Mouse (Mus musculus): Measurements from ENCODE around the gene B4galt3. TPM values are rescaled to one million over a fixed set of nuclear protein-coding genes. Genes with fewer than 3 reads are reported as not detected.
"Not testable (repeated sequence)": the region's sequence is repeated elsewhere in the genome, so short reads cannot be mapped to it uniquely, and the experiment has no call there.

B4galt3 gene
- polyA plus RNA-seq, 1 experiment: 70.3 TPM

GRCm38 (mm10) chr1:171281528-171281923, 11.4 kb downstream of the B4galt3 start:
- WGBS: under 1% methylated on average over 10 of the region's 10 CpGs
- DNase-seq (ENCODE audit: low read depth, low spot score): peak; percentile 72

DNA sequence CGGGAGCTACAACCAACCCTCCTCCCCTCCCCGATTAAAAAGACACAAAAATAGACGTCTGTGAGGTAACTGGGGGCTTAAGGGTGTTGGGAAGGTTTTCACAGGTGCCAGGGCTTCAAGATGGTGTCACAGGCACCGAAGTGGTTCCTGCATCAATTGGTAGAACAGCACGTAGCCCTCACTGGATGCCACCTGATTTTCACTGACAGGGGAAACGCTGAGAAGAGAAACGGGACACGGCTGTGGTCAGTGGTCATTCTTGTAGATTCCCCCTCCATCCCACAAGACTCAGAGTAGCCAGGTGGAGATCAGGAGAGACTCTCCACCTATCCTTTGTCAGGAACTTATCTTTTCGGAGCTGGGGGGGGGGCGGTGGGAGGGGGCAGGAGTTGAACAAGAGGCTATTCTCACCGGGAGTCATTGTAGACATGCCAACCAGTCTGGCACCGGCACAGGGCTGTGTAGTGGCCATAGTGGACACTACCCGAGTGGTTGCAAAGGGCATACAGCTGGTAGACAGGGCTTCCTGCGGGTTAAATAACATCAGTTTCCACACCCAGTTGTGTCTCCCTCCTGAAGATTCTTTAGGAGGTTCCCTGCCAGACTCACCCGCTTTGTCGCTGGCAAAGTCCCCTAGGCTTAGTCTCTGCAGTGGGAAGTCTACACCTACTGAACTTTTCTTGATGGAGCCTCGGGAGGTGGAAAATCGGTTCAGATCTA, 12.1 kb downstream of the B4galt3 start:
- WGBS: 69% methylated on average over 18 of the region's 18 CpGs
- no peak for DNase-seq (ENCODE audit: low read depth, low spot score)

DNA sequence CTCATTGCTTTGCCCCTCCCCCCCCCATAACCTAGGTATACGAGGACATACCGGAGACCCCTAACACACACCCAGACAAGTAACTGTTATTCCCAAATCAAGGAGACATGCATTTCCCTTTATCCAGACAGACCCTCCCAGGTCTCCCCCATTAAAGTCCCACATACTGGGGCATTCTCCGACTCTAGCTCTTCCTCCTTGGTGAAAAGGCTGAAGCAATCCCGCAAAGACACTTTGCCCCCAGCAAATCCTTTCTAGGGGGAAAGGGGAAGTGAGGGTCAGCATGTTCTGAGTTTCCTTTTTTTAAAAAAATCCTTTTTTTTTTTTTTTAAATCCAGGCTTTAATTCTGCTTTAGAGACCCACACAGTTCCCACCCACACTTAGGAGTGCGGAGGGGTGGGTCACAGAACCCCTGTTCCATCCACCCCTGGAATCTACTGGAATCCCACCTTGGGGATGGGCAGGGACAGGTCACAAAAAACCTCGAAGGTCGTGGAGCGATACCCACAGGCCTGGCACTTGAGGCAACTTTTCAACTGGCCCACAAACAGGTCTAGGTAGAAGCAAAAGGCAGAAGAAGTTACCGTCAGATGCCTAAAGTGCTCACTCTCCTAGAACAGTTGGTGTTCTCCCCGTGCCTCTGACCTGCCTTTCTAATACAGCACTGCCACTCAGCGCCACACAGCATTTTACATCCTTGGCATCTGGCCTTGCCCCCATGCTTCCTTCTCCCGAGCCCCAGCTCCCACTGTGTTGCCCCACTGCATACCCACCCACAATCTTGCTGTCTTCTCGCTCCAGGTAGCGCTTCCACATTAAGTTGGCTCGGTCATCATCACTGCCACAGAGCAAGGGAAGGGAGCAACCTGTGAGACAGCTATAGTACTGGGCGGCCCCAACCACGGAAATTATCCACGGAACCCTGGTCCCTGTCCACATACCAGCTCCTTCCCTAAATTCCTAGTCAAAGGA, 13.3 kb downstream of the B4galt3 start:
- no peak for DNase-seq (ENCODE audit: low read depth, low spot score)
- WGBS: 88% methylated on average over 18 of the region's 18 CpGs

DNA sequence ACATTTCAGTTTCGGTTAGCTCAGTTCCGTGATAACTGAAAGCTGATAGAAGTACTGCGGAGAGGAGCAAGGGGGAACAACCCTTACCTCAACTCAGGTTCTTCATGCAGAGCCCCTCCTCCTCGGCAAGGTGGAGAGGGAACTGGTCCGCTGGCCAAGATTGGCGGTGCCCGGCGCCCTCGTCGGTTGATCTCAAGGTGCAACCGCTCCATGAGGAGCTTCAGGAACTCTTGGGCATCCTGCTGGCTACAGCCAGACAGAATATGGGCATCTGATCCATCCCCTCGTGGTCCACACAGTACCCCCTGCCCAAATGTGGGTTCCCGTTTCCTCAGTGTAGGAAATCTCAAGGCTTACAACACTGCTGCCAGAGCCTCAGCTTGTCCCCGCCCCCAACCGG, 14.4 kb downstream of the B4galt3 start:
- no peak for DNase-seq (ENCODE audit: low read depth, low spot score)
- 86% methylated on average over 15 of the region's 15 CpGs for WGBS

DNA sequence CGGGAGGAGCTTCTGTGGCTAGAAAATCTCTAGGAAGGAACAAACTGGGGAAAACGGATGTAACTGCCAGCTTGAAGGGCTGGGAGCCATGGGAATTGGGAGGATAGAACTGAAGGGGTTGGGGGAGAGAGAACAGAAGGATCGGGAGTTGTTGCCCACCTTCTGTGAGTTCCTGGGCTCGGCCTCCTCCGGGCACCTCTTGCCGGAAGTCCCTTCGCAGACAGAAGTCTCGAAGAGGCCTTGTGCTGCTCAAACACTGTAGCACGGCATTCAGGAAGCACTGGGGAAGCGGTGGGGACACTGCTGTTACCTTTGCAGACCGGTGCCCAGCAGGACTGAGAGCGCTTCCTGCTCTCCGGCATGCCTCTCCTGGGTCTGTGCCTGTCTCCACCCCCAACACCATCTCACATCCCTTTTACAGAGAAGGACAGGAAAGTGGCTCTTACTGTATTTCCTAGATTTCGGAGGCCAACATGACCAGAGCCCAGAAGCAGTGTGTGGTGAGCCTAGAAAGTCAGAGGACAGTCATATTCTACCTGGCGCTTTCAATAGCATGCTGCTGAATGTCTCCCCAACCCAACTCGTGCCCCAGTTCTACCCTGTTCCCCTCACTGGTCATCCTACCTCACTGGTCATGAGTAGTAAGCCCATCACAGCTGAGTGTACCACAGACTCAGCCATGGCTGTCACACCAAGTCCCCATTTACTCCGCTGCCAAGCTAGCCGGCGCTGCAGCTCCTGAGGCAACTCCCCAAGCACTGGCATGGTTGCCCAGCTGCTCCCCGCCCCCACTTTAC, 15.2 kb downstream of the B4galt3 start:
- DNase-seq (ENCODE audit: low read depth, low spot score): no peak
- WGBS: 84% methylated on average over 20 of the region's 20 CpGs

DNA sequence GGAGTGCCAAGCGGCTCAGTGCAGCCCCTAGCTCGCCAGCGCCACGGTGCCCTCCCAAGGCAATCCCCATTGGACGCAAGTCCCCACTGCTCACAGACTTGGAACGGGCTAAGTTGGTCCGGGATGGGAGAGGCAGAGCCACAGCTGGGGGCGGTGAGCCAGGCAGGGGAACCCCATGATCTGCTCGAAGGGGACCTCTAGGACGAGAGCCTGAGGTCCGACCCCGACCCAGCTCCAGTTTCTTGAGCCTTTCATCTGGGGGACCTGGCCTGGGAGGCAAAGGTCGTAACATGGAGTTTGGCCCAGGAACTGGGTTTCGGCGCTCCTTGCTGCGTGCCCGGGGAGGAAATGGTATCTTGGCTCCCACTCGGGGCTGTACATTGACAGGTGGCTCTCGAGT, 16.4 kb downstream of the B4galt3 start:
- no peak for DNase-seq (ENCODE audit: low read depth, low spot score)
- 89% methylated on average over 19 of the region's 19 CpGs for WGBS

DNA sequence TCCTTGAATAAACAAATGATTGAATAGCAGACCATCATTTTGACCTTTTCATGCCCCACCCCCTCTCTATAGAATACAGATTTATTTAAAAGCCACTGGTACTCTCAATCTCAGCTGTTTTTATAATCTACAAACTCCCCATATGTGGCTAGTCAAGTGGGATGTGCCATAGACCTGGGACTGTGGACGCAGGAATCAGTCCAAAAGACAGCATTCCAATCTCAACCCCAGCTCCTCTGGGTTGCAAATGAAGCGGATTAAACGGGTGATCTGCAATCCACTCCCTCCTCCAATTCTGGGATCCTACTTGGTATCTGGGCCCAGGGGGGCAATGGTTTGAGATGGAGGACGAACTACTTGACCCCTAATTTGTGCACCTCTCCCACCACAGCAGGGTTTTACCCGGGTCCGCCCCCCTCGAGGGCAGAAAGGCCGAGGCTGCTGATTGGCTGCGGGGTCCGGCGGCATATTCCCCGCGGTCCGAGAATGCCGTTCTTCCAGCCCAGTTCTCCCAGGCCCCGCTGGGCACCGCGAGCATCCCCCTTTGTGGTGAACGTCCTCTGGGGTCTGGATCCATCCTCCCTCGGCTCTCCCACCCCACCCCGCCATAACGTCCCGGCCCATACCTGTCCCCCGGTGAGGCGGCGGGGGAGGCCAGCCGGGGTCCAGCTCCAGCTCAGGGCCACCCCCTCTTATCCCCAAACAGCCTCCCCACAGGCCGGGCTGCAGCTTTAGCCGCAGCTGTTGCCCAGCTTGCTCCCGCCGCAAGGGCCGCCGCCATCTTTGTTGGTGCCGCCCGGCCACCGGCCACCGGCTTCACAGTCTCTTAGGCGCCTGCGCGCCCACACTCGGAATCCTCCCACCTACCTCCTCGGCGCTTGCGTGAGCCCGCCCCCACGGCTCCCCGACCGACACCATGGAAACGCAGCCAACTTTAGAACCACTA, 17.3 kb downstream of the B4galt3 start, which contains the start of gene Usp21:
Gene Usp21, minus strand, starts transcription at position 856 of the 946 bp plus-strand sequence.
- under 1% methylated on average over 49 of the region's 49 CpGs for WGBS
- no peak for DNase-seq (ENCODE audit: low read depth, low spot score)

- no peak for DNase-seq (ENCODE audit: low read depth, low spot score)
- 65% methylated on average over 4 of the region's 4 CpGs for WGBS
These were observed 18.2 kb downstream of the B4galt3 start for GRCm38 (mm10) chr1:171288328-171288727.

- WGBS: 52% methylated on average over 3 of the region's 3 CpGs
- DNase-seq (ENCODE audit: low read depth, low spot score): no peak
These were observed 23.2 kb downstream of the B4galt3 start for GRCm38 (mm10) chr1:171293351-171293750.

DNA sequence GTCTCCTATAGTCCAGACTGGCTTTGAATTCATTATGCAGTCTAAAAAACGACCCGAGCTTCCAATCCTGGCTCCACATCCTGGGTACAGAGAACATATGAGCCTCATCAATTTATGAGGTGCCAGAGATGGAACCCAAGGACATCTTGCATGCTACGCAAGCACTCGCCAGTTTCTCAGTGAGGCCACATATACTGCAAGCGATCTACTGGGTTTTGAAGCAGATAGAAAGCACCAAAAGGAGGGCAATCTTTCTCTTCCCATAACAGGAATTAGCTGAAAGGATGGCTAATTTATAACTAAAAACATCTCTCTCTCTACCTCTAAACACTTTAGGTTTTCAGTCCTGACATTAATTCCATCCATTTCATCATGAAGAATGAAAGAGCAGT, 23.8 kb downstream of the B4galt3 start:
- 26% methylated on average over 5 of the region's 5 CpGs for WGBS
- no peak for DNase-seq (ENCODE audit: low read depth, low spot score)

DNA sequence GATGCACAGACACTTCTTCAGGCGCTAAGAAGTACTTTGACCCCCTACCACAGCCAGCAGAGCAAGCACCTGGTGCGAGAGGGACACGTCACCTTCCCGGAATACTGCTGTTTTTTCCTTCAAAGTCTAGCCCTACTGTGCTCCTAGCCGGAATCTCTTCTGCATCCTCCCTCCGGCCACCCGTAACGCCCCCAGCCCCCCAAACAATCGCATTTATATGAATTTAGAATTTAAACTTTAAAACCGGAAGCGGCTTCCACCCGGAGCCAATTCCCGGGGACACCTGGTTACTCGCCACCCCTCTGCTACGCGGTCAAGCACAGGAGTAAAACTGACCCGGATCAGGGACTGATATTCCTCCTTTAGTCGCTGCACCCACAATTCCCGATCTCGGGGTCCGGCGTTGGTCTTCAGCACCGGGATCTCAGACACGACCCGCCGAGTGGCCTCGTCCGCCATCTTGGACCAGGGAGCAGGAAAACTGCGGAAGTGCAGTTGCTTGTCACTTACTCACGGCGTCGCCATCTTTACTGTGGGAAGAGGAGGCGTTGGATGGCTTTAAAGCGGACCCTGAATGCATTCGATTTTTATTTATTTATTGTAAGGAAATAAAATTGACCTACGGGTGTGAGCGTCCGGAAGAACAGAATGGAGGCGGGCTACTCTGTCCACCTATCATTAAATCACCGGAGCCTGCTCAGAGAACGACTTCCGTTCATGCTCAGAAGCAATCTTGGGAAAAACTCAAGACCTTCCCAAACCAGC, 24.4 kb downstream of the B4galt3 start, which contains the start of gene Ufc1:
Gene Ufc1, minus strand, starts transcription at position 727 of the 765 bp plus-strand sequence.
- peak; percentile 77 for DNase-seq (ENCODE audit: low read depth, low spot score)
- under 1% methylated on average over 42 of the region's 42 CpGs for WGBS

DNA sequence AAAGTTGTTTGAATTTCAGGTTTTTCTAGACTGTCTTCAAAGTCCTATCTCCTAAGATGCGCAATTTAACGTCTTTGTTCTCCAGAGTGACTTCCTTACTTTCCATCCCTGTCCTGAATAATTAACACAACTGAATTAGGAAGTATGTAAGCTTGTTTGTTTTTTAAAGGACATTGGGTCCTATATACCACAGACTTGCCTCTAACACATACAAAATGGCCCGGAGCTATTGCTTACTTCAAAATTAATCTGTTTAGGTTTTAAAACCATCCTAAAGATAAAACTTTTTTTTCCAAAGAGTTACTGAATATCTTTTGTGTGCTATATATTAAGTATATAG, 24.9 kb downstream of the B4galt3 start:
- 8% methylated on average over 3 of the region's 3 CpGs for WGBS
- no peak for DNase-seq (ENCODE audit: low read depth, low spot score)

- 64% methylated on average over 3 of the region's 3 CpGs for WGBS
- DNase-seq (ENCODE audit: low read depth, low spot score): no peak
These were observed 28.1 kb downstream of the B4galt3 start for GRCm38 (mm10) chr1:171298226-171298625.

DNA sequence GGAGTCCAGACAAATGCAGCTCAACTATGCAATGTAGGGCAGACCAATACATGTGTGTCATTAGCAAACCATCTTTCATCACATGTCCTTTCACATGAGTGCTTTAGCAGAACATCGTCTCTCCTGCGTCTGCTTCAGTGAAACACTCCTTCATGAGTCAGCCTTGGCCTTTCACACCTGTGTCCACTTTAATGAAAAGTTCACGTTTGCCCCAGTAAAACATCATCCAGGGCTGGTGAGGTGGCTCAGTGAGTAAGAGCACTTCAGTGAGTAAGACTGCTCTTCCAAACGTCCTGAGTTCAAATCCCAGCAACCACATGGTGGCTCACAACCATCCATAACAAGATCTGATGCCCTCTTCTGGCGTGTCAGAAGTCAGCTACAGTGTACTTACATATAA, 36.0 kb downstream of the B4galt3 start:
- WGBS: 54% methylated on average over 5 of the region's 5 CpGs
- DNase-seq (ENCODE audit: low read depth, low spot score): not testable (repeated sequence)

DNA sequence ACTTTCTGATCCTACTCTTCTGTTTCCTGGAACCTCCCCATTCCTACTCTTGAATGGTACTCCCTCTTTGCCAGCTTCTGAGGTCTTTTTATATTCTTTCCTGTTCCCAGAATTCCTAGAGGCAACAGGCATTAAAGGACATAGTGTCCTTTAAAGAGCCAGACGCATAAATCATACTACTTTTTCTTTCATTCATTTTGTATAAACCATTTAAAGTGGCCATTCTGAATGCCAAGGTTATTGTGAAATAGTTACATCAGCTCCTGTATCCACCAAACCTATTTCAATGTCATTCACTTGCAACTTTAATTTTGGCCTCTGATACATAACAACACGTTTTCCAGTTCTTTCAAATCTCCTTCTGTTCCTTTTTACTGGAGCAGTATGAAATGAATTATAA, 39.2 kb downstream of the B4galt3 start:
- no peak for DNase-seq (ENCODE audit: low read depth, low spot score)

DNA sequence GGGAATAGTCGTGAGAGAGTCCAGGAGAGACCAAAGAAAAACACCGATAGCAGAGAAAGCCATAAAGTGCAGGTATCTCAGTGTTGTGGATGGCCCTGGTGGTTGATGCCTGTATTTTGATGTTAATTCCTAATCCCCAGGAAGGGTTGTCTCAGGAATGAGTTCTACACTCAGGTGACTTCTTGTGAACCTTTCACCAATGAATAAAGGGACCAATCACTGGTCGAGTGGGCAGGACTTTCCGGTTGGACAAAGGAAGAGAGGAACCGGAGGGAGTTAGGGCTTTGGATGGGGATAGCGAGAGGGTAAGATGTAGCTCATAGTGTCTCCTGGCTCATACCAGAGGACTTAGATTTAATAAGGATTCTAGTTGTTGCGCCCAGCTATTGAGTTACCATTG, 49.6 kb downstream of the B4galt3 start:
- DNase-seq (ENCODE audit: low read depth, low spot score): no peak
- WGBS: 32% methylated on average over 7 of the region's 7 CpGs

More for the DNA sequence above, 39.2 kb downstream of the B4galt3 start:
- WGBS: 70% methylated on average over 2 of the region's 2 CpGs

DNA sequence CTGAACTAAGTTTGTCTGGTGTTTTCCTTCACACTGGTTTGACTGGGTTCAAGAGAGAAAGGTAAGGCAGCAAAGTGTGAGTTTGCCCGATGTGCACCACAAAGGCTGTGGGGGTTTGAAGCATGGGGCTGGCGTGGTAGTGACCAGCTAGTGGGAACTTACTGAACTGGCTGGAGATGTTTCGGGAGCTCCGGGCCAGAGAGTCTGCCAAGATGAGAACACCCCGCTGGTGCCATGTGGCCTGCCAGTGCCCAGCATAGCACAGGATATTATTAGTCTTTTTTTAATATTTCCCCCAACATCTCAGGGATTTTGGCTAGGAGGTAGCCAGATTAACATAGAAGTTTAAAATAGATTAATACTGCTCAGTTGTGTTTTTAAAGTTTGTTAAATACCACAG, 50.0 kb downstream of the B4galt3 start:
- 38% methylated on average over 5 of the region's 5 CpGs for WGBS
- DNase-seq (ENCODE audit: low read depth, low spot score): no peak

GRCm38 (mm10) chr1:171321415-171321814, 51.3 kb downstream of the B4galt3 start:
- no peak for DNase-seq (ENCODE audit: low read depth, low spot score)
